Mouse (Mus musculus) A20 (cell line): ENCODE results near the gene Bola3.

ENCODE experiments used
- DNase-seq: peaks from one replicate; pipeline ENCODE4 v3.0.0-alpha.2; 2011; ENCODE audit warnings: low read depth, low spot score

Bola3 gene

GRCm38 (mm10) chr6:83347916-83348315, 1.0 kb upstream of the Bola3 start:
- no peak for DNase-seq

GRCm38 (mm10) chr6:83349274-83349958, 469 bp downstream of the Bola3 start:
- DNase-seq = peak; percentile 77

GRCm38 (mm10) chr6:83350172-83350571, 1.2 kb downstream of the Bola3 start:
- DNase-seq = no peak

GRCm38 (mm10) chr6:83350851-83351405, 2.0 kb downstream of the Bola3 start:
- DNase-seq = no peak

- no peak for DNase-seq
Measured at GRCm38 (mm10) chr6:83351490-83352160, 2.7 kb downstream of the Bola3 start.

- no peak for DNase-seq
Measured at GRCm38 (mm10) chr6:83352666-83353410, 3.9 kb downstream of the Bola3 start.

- DNase-seq = no peak
Measured at GRCm38 (mm10) chr6:83354856-83355781, 6.2 kb downstream of the Bola3 start.

GRCm38 (mm10) chr6:83356569-83357138, 7.7 kb downstream of the Bola3 start:
- DNase-seq = peak; percentile 52

GRCm38 (mm10) chr6:83357436-83357835, 8.5 kb downstream of the Bola3 start:
- no peak for DNase-seq

GRCm38 (mm10) chr6:83361523-83362248, 12.7 kb downstream of the Bola3 start:
- no peak for DNase-seq

GRCm38 (mm10) chr6:83363075-83363474, 14.1 kb downstream of the Bola3 start:
- DNase-seq = no peak

GRCm38 (mm10) chr6:83370316-83370965, 21.5 kb downstream of the Bola3 start:
- DNase-seq = no peak

- no peak for DNase-seq
Measured at GRCm38 (mm10) chr6:83371350-83371749, 22.4 kb downstream of the Bola3 start.

GRCm38 (mm10) chr6:83373704-83374300, 24.9 kb downstream of the Bola3 start:
- DNase-seq = no peak

- DNase-seq = no peak
Measured at GRCm38 (mm10) chr6:83381510-83382491, 32.9 kb downstream of the Bola3 start.

- DNase-seq = no peak
Measured at GRCm38 (mm10) chr6:83385569-83386090, 36.7 kb downstream of the Bola3 start.

- DNase-seq = no peak
Measured at GRCm38 (mm10) chr6:83392166-83392780, 43.3 kb downstream of the Bola3 start.
